Mouse (Mus musculus) B cell, adult 2 months (primary cell): ENCODE data around the gene Rex2.
"Not testable (repeated sequence)": the region's sequence is repeated elsewhere in the genome, so short reads cannot be mapped to it uniquely, and the experiment has no call there.

ENCODE experiments used
- DNase-seq, 2 experiments: peaks; one replicate each; pipeline ENCODE4 v3.0.0; 2022

Rex2 gene

GRCm38 (mm10) chr4:147021550-147021949 lies at the start of gene Rex2:
TSS of gene Rex2 (plus strand) at chr4:147021850.
- not testable (repeated sequence) for DNase-seq

- DNase-seq = not testable (repeated sequence)
Measured at GRCm38 (mm10) chr4:146976581-146976980, 45.1 kb upstream of the Rex2 start.

GRCm38 (mm10) chr4:147018400-147018799 lies 3.2 kb upstream of the Rex2 start:
- not testable (repeated sequence) for DNase-seq

- not testable (repeated sequence) for DNase-seq
Measured at GRCm38 (mm10) chr4:147026374-147026773, 4.7 kb downstream of the Rex2 start.

- not testable (repeated sequence) for DNase-seq
Measured at GRCm38 (mm10) chr4:147031308-147032036, 9.8 kb downstream of the Rex2 start.

- DNase-seq = not testable (repeated sequence)
Measured at GRCm38 (mm10) chr4:147063768-147064167, 42.1 kb downstream of the Rex2 start.

- DNase-seq = not testable (repeated sequence)
Measured at GRCm38 (mm10) chr4:147065861-147066260, 44.2 kb downstream of the Rex2 start.

GRCm38 (mm10) chr4:147066380-147066779 lies 44.7 kb downstream of the Rex2 start:
- not testable (repeated sequence) for DNase-seq

- DNase-seq = not testable (repeated sequence)
Measured at GRCm38 (mm10) chr4:147095641-147096040, 74.0 kb downstream of the Rex2 start.

- not testable (repeated sequence) for DNase-seq
Measured at GRCm38 (mm10) chr4:147101666-147102626, 80.3 kb downstream of the Rex2 start.

GRCm38 (mm10) chr4:147103814-147104213 lies 82.2 kb downstream of the Rex2 start:
- DNase-seq = not testable (repeated sequence)
